Mouse (Mus musculus) neutrophil, adult 59 days (primary cell): Measurements from ENCODE around the gene Arrb2. TPM values are rescaled to one million over a fixed set of nuclear protein-coding genes. Genes with fewer than 3 reads are reported as not detected.

Source experiments
- total RNA-seq, 2 experiments: library from RNA; stranded (reverse); gene quantifications; 1 replicate in 1 of 2; 2 replicates in 1 of 2; pipeline ENCODE4 v1.2.4; 2023

The Arrb2 gene
- total RNA-seq, result 100 to 1,000 TPM; 841 to 909 TPM

DNA sequence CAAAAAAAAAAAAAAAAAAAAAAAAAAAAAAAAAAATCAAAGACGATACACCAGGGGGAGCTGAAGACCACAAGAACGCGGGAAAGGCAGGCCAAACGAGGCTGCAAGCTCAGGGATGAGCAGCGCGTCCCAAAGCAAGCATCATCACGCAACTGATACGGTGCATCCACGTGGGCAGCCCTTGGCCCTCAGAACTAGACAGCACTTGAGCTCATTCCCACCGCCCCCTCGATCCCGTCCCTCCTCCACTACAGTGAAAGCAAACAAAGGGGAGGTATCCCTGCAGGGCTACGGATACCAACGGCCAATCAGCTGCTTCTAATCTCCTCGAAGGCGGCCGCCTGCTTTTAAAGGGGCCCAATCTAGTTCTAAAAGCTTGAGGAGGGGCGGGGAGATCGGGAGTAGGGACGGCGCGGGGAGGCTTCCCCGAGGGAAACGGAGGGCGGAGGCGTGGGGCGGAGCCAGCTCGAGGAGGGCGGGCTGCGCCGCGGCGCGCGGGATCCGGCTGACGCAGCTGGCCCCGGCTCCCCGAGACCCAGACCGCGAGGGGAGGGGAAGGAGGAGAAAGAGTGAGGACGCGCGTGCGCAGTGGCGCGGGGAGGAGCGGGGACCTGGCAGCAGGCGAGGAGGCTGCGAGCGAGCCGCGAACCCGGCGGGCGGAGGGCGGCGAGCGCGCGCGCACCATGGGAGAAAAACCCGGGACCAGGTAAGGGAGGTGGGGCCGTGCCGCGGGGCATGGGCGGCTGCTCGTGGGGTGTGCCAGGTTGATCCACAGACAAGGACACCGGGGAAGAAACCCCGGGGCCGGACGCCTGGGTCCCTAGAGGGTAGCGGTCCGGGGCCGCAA is at the start of gene Arrb2:
TSS of gene Arrb2 (plus strand) at position 588 of the 847 bp plus-strand sequence.

DNA sequence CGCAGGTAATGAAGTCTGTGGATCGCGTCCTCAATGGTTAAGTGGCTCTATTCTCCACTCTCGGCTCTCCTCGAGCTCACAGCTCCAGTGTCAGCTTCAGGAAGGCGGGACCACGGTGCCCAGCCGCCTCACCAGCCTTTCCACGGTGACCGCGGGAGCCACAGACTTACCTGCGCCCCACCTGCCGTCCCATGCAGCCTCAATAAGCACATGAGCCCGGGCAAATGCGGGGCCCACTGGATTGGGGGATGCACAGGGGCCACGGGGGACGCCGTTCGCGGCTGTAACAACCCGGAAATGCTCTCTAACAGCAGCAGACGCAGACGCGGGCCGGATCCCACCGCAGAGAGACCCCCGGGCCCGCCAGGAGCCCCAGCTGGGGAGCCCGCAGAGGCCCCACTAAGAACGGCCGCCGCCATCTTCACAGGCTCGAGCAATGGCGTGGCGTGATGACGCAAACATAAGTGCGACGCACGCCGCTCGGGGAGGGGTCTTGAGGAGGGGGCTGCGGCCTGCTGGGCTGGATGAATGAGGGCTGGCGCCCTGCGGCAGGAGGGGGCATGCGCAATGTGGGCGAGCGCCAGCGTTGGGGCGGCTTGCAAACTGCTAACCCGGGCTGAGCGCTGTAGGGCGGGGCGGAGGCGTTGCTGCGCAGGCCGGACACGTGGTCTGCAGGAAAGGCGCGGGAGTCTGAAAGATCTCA is 22.7 kb upstream of the Arrb2 start, which contains the start of gene Pelp1:
TSS of gene Pelp1 (minus strand) at position 438 of the 703 bp plus-strand sequence.

DNA sequence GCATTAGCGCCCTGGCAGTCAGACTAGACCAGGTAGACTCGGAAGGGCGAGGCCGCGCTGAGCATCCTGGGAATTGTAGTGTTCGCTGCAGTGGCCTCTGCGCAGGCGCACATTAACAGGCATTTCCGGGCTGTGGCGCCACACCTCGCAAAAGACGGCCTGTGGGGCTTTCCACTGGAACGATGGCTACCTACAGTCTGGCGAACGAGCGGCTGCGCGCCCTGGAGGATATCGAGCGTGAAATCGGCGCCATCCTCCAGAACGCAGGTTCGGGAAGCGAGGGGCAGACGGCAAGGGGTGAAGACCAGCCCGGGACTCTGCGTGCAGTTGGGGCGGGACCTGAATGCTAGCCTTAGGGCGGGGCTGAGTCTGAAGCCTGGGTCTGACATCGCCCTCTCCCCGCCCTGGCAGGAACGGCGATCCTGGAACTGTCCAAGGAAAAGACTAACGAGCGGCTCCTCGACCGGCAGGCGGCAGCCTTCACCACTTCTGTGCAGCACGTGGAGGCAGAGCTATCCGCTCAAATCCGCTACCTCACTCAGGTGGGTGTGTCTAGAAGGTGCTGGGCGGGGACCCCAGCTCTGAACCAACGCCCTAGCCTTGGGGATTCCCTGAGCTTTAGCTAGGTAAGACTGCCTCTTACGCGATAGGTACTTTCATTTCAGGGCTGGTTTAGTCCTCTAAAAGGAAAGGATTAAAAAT is 19.5 kb downstream of the Arrb2 start, which contains the start of gene Med11:
TSS of gene Med11 (plus strand) at position 123 of the 702 bp plus-strand sequence.

DNA sequence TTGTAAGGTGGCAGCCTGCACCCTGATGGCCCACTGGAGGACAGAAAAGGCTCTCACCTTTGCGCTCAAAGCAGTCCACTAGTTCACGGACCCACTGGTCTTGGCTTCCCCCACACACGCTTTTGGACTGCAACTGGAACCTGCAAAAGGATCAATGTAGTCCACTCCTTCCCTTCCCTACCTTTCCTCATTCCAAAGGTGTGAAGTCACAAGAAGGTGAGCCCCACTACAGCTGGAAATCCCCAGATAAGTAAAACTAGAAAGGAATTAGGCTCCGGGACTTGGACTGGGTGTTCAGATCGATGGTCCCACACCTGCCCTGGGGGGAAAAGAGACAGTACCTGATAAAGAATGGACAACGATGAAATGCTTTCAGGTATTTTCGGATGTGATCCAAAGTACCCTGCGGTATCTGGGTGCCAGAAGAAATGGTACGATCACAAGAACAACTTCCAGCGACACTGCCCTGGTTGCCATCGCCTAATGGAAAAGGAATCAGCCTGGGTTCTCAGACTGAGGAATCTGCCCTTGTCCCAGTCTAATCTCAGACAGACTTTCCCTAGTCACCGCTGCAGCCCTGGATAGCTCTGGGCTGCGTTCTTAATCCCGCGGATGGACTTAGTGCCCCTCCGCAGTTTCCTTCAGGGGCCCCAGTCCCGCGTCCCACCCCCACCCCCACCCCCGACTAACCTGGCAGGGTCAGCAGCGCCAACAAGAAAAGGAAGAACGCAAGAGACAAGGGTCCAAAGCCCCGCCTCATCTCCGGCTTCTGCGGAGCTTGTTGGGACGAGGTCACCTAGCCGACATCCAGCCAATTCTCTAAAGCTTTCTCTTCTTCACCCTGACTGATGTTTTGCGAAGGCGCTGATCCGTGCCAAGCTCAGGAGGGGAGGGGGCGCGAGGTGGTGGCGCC is 26.5 kb downstream of the Arrb2 start, which contains the start of gene Zmynd15:
TSS of gene Zmynd15 (plus strand) at position 746 of the 913 bp plus-strand sequence.

DNA sequence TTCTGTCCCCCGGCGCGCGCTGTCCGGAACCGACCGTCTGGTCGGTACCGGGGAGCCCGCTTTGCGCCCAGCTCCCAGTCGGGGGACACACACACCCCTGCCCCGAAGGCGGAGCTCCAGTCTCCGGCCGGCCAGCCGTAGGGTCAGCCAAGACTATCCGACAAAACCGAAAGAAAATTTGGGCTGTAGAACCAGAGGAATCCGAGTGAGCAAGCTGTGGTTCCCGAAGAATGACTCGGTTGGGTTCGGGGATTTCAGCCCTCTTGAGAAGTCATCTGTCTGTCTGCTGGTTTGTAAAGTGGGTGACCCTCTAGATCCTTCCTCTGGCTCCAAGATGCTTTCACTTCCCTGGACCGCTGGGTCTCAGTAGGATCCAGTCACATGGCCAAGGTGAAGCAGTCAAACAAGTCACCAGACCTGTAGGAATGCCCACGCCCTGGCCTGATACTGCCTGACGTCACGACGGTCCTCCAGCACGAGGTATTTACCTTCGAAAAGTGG is 27.2 kb downstream of the Arrb2 start, which contains the start of gene Cxcl16:
TSS of gene Cxcl16 (minus strand) at position 384 of the 501 bp plus-strand sequence.

Other genes with a start within 250 kb of the Arrb2 start
- gene Slc16a11, start 219.9 kb upstream of the Arrb2 start, total RNA-seq, result not detected
- gene Slc16a13, start 211.6 kb upstream of the Arrb2 start, total RNA-seq, result 1 to 10 TPM; 1.3 to 1.7 TPM
- under 1 TPM in 1 of 2 experiments, not detected in 1; 0.13 TPM for gene Bcl6b, start 202.8 kb upstream of the Arrb2 start, total RNA-seq
- 10 to 100 TPM; 39.0 to 42.3 TPM for gene 0610010K14Rik, start 194.7 kb upstream of the Arrb2 start, total RNA-seq
- gene Gm21988, start 192.8 kb upstream of the Arrb2 start, total RNA-seq, result 1 to 10 TPM; 3.8 to 6.1 TPM
- 100 to 1,000 TPM; 105 to 118 TPM for gene Rnasek, start 192.8 kb upstream of the Arrb2 start, total RNA-seq
- under 1 TPM; 0.33 to 0.60 TPM for gene Alox12, start 177.3 kb upstream of the Arrb2 start, total RNA-seq
- under 1 TPM; 0.35 to 0.62 TPM for gene Alox12e, start 110.0 kb upstream of the Arrb2 start, total RNA-seq
- gene Alox15, start 80.6 kb upstream of the Arrb2 start, total RNA-seq, result 10 to 100 TPM in 1 of 2 experiments, 1 to 10 TPM in 1; 6.2 to 13.0 TPM
- gene Pelp1, start 22.6 kb upstream of the Arrb2 start, total RNA-seq, result 10 to 100 TPM; 15.8 to 16.2 TPM
- 10 to 100 TPM; 23.3 to 28.4 TPM for gene Med11, start 19.3 kb downstream of the Arrb2 start, total RNA-seq
- under 1 TPM; 0.16 to 0.44 TPM for gene Zmynd15, start 26.8 kb downstream of the Arrb2 start, total RNA-seq
- 1 to 10 TPM; 1.5 to 1.9 TPM for gene Cxcl16, start 27.3 kb downstream of the Arrb2 start, total RNA-seq
- not detected for gene Tm4sf5, start 72.6 kb downstream of the Arrb2 start, total RNA-seq
- gene Vmo1, start 82.0 kb downstream of the Arrb2 start, total RNA-seq, result not detected
- gene Gltpd2, start 86.6 kb downstream of the Arrb2 start, total RNA-seq, result not detected
- gene Psmb6, start 92.7 kb downstream of the Arrb2 start, total RNA-seq, result 10 to 100 TPM; 91.6 to 92.5 TPM
- not detected for gene Gm40193, start 100.3 kb downstream of the Arrb2 start, total RNA-seq
- gene Pld2, start 107.4 kb downstream of the Arrb2 start, total RNA-seq, result 1 to 10 TPM; 2.3 to 4.0 TPM
- gene Mink1, start 130.2 kb downstream of the Arrb2 start, total RNA-seq, result 10 to 100 TPM; 31.6 to 35.9 TPM
- not detected for gene 4930544D05Rik, start 183.2 kb downstream of the Arrb2 start, total RNA-seq
- not detected for gene Chrne, start 186.6 kb downstream of the Arrb2 start, total RNA-seq
- gene Gp1ba, start 206.5 kb downstream of the Arrb2 start, total RNA-seq, result 1 to 10 TPM; 1.1 to 1.3 TPM
- 100 to 1,000 TPM; 141 to 154 TPM for gene Rnf167, start 214.6 kb downstream of the Arrb2 start, total RNA-seq
- gene Slc25a11, start 214.8 kb downstream of the Arrb2 start, total RNA-seq, result 10 to 100 TPM; 80.5 to 86.2 TPM
- gene Pfn1, start 222.0 kb downstream of the Arrb2 start, total RNA-seq, result 1,000 to 10,000 TPM; 2,042 to 2,066 TPM
- 10 to 100 TPM in 1 of 2 experiments, 1 to 10 TPM in 1; 7.2 to 10.3 TPM for gene Eno3, start 224.6 kb downstream of the Arrb2 start, total RNA-seq
- gene Spag7, start 236.8 kb downstream of the Arrb2 start, total RNA-seq, result 10 to 100 TPM; 34.2 to 42.2 TPM